Mouse (Mus musculus): ENCODE data around the gene Amotl1.

DNA sequence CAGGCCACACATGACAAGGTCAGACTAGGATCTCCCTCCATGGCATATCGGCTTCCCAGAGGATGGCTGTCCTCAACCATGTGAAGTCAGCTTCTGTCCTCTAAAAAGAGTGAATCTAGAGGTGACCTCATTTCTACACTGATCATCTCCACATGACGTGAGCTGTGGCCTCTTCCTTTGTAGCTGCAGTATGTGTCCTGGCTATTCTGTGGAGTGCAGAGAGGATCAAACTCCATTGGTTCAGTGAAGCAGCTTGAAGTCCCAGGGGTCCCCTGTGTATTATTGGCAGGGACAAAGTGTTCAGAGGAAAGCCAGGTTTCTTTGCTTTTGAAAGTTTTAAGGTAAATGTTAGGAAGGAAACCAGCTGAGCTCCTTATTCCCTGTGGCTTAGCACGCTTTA lies 126.8 kb downstream of the Amotl1 start:
- TF ChIP-seq CTCF (IDR thresholded peaks at IDR 0.05; ENCODE audit: insufficient read depth, low read depth, low read length), result no peak
- no peak for TF ChIP-seq POLR2A (IDR thresholded peaks at IDR 0.05; ENCODE audit: insufficient read depth, low read depth, low read length)
